Mouse (Mus musculus) kidney, adult 2 months (tissue): Measurements from ENCODE around the gene Zfyve19.

Source experiments
- CTCF ChIP-seq: fragments of 200-500 bp; conservative IDR thresholded peaks from 2 replicates; pipeline ENCODE4 v1.5.1; 2011; ENCODE audit warnings: low read depth, mild to moderate bottlenecking, control low read depth, low read length, moderate library complexity, mixed read lengths; ENCODE audit not compliant: insufficient read depth, insufficient read length
- POLR2A ChIP-seq: fragments of 200-500 bp; IDR thresholded peaks from one replicate; pipeline ENCODE4 v1.6.1; 2011; ENCODE audit warnings: low read depth, low read length, control low read depth

DNA sequence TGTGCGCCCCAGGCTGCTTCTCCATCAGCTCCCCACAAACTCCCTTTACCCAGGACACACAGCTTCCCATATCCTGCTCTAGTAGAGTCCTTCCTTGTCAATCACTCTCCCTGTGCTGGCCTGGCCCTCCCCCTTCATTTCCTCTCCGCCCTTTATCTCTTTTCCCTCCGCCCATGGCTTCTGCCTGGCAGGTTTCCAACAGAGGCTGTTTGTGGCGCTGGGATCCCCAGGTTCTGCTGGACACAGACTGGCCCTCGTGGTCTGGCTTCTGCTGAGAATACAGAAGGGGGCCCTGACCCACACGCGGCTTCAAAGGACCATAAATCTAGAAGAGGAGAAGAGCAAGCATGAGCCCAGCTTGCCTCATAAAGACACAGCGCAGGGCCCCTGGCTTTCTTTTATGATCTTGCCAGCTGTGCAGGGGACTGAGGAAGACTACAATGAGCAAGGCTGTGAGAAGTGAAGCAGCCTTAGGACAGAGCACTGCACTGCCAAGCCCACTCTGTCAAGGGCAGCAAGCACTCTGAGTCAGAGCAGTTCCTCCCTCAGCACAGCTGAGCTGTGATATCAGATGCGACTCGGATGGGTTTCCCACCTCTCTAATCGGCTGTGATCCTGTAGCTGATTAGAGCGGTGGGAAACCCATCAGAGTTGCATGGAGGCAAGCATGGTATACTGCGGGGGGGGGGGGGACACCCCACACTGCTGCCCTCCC, 35.4 kb upstream of the Zfyve19 start:
- TF ChIP-seq POLR2A = no peak
- TF ChIP-seq CTCF = no peak
